Comparison of ENCODE assay signal across 14 mouse cellular contexts in genomic region chr2:71622532-71623099, GRCm38 (mm10).
DNase-seq lines count a peak whose midpoint lies in the region; ATAC-seq lines count a peak whose summit lies in the region.
"Had no signal": no experiment of that assay in that cellular context is flagged by ENCODE, and none has a peak within 500 bp of the region (broad histone marks: within the 10 kb centered on the region; RNA-seq: fewer than 3 reads in every experiment).

No protein-coding gene starts in this region.

- ATAC-seq in hindbrain, embryonic 12.5 days (ENCODE audit: low FRiP score) = no peak
- ATAC-seq in embryonic facial prominence, embryonic 15.5 days (ENCODE audit: insufficient number of reproducible peaks, low FRiP score, low TSS enrichment, low read depth) = no peak
- peak; percentile 64 for ATAC-seq in megakaryocyte progenitor cell, adult 5-6 weeks (replicated peaks; ENCODE audit: poor library complexity)
- ATAC-seq: forebrain, embryonic 14.5 days had no signal

- WGBS in hindbrain, embryonic 10.5 days = 78% methylated on average over 9 of the region's 9 CpGs
- 79% methylated on average over 9 of the region's 9 CpGs for WGBS in hindbrain, embryonic 12.5 days
- WGBS in embryonic facial prominence, embryonic 15.5 days = 47% methylated on average over 9 of the region's 9 CpGs

- H3K4me3 ChIP-seq in hindbrain, embryonic 10.5 days = no peak overlapping the region
- no peak overlapping the region for H3K4me3 ChIP-seq in hindbrain, embryonic 12.5 days
- no peak overlapping the region for H3K4me3 ChIP-seq in embryonic facial prominence, embryonic 15.5 days (replicated peaks)

- H3K27me3 ChIP-seq in hindbrain, embryonic 10.5 days (ENCODE audit: insufficient read depth, poor library complexity, severe bottlenecking) = peaks cover 33% of the 10 kb centered on the region
- 0 out of 2 replicates have a peak, but pooled peaks cover 9% of the 10 kb centered on the region for H3K27me3 ChIP-seq in hindbrain, embryonic 12.5 days
- H3K27me3 ChIP-seq in embryonic facial prominence, embryonic 15.5 days = no peaks in the 10 kb centered on the region; the same call in 1 of the 2 replicates

- H3K9me3 ChIP-seq in hindbrain, embryonic 10.5 days = no peaks in the 10 kb centered on the region
- no peaks in the 10 kb centered on the region for H3K9me3 ChIP-seq in hindbrain, embryonic 12.5 days (replicated peaks)
- no peaks in the 10 kb centered on the region for H3K9me3 ChIP-seq in embryonic facial prominence, embryonic 15.5 days (replicated peaks)

- no peaks in the 10 kb centered on the region for H3K36me3 ChIP-seq in hindbrain, embryonic 10.5 days
- H3K36me3 ChIP-seq in hindbrain, embryonic 12.5 days = no peaks in the 10 kb centered on the region
- no peaks in the 10 kb centered on the region for H3K36me3 ChIP-seq in embryonic facial prominence, embryonic 15.5 days

- H3K4me2 ChIP-seq in hindbrain, embryonic 12.5 days (replicated peaks) = no peak overlapping the region
- H3K4me2 ChIP-seq in embryonic facial prominence, embryonic 15.5 days (replicated peaks) = no peak overlapping the region
- H3K4me2 ChIP-seq: hindbrain, embryonic 14.5 days had no signal

- peaks cover 27% of the 10 kb centered on the region for H3K4me1 ChIP-seq in hindbrain, embryonic 10.5 days (replicated peaks)
- peaks cover 24% of the 10 kb centered on the region for H3K4me1 ChIP-seq in hindbrain, embryonic 12.5 days
- peaks cover 7% of the 10 kb centered on the region; the same call in 1 of the 2 replicates for H3K4me1 ChIP-seq in embryonic facial prominence, embryonic 15.5 days

- H3K27ac ChIP-seq in hindbrain, embryonic 10.5 days = 0 out of 2 replicates have a peak overlapping the region, but pooled peaks have one; percentile 36
- no peak overlapping the region for H3K27ac ChIP-seq in hindbrain, embryonic 12.5 days
- peak overlapping the region; percentile 58; the same call in 1 of the 2 replicates for H3K27ac ChIP-seq in embryonic facial prominence, embryonic 15.5 days (replicated peaks)
- H3K27ac ChIP-seq: hindbrain, embryonic 14.5 days had no signal

- no peak overlapping the region for H3K9ac ChIP-seq in hindbrain, embryonic 12.5 days
- H3K9ac ChIP-seq in embryonic facial prominence, embryonic 15.5 days = no peak overlapping the region
- H3K9ac ChIP-seq: hindbrain, embryonic 14.5 days had no signal

- no peak for DNase-seq in hindbrain, embryonic 10.5 days (ENCODE audit: low spot score)
- peak; percentile 20 for DNase-seq in thymus, postnatal 0 days (ENCODE audit: low spot score)
- DNase-seq in thymus, postnatal 36 days = no peak
- no peak for DNase-seq in gastrocnemius, adult 18-20 months (ENCODE audit: low spot score)
- DNase-seq in left cerebral cortex, adult 11 months (ENCODE audit: low spot score) = no peak
- DNase-seq: adrenal gland, postnatal 10 days; gastrocnemius, postnatal 14 days; midbrain, embryonic 14.5 days; retina, postnatal 1 day had no signal
